Mouse (Mus musculus) gastrocnemius, postnatal 10 days (tissue): ENCODE measurements around the gene Apol6. TPM values are rescaled to one million over a fixed set of nuclear protein-coding genes. Genes with fewer than 3 reads are reported as not detected.

Experiments used
- DNase-seq: peaks from one replicate; pipeline ENCODE4 v3.0.0; 2021; ENCODE audit warnings: mixed read lengths
- long read RNA-seq, 2 experiments: library from polyadenylated mRNA; stranded (forward); transcript quantifications; one replicate each; pipeline ENCODE4 v2.0.0; 2021
- total RNA-seq, 2 experiments: library from RNA; stranded (reverse); gene quantifications; 2 replicates each; pipeline ENCODE4 v1.2.3; 2021

Apol6 gene
- 10 to 100 TPM; 15.0 to 18.9 TPM for total RNA-seq
- long read RNA-seq, experiment 1, partial matches to known transcripts = 2 of 14 reads
- long read RNA-seq, experiment 1, other reads (novel, unspliced or antisense) = 8 of 14 reads
- long read RNA-seq, experiment 2, partial matches to known transcripts = 5 of 16 reads
- long read RNA-seq, experiment 2, other reads (novel, unspliced or antisense) = 8 of 16 reads

DNA sequence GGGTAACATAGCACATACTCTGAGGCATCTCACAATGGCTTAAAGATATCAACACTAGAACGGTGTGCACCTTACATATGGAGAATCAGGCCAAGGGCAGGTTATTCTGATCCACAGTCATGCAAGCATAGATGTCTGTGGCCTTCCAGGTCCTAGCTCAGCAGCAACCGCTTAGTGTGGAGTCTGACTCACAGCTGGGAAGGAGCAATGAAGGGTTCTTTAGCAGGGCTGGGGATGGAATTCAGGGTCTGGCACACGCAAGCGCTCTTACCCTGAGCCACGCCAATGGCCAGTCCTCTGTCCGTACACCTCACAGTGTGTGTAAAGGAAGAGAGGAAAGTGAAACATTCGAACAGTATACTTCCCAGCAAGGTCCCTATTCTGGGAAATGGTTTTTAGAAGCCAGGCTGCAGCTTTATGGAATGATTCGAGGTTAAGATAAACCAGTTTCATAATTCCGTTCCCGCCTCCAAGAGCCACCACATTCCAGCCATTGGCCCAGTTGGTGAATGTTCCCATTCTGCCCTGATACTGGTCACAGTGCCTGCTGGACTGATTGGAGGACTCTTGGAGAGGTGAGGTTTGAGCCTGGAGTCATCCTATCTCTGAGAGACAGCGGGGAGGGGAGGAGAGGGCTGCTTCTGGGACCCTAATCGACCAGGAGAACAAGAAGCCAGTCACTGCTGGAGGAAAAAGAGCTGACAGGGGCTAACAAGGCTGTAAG, at the start of gene Apol6:
TSS of gene Apol6 (plus strand) at position 133 of the 724 bp plus-strand sequence.
- DNase-seq = no peak

- DNase-seq = no peak
Observed at GRCm38 (mm10) chr15:76998048-76998447, 46.5 kb upstream of the Apol6 start.

GRCm38 (mm10) chr15:76998878-76999588, 45.5 kb upstream of the Apol6 start:
- DNase-seq = peak; percentile 67

DNA sequence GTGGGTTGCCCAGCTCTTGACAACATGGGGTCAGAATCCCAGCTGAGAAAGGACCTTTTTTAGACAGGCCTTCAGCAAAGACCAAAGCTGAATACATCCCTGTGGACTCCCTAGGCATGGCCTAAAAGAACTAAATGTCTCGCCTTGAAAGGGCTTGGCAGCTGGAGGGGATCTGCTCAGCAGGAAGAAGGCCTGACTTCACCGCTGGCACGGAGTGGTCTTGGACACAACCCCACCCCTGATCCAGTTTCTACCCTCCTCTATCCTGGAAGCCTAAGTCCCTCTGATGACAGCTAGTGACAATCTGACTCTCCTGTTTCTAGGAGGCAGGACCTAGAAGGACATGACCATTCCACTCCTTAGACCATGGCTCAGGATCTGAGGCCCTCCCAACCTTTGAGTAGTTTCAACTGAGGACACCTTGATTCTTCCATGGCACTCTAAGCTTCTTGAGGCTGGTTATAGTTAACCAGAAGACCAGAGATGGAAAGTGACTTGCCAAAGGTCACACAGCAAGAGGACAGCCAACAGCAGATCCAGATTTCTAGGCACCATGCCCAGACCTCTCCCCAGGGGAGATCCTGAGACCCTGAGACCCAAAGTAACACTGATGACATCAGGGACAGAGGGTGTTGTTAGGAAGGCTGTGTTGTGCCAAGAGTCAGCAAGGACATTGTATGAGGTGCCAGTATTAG, 41.2 kb upstream of the Apol6 start:
- DNase-seq = peak; percentile 55

- peak; percentile 56 for DNase-seq
Observed at GRCm38 (mm10) chr15:77003868-77004215, 40.7 kb upstream of the Apol6 start.

DNA sequence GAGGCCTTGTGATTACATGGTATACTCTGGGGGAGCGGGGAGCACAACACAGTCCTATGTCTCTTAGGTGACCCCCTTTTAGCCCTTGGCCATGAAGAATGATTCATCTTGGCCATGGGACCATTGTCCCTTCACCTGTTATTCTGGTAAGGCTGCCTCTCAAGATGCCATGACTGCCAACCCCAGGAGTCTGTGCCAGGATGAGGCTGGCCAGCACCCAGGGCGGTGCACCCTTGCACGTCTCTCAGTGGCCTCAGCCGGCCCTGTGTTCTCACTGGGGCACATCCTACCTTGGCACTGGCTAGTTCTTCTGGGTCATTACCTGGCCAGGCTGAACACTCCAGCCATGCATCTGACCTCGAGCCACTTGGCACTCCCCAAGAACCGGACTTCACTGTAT, 35.7 kb upstream of the Apol6 start:
- DNase-seq = peak; percentile 45

DNA sequence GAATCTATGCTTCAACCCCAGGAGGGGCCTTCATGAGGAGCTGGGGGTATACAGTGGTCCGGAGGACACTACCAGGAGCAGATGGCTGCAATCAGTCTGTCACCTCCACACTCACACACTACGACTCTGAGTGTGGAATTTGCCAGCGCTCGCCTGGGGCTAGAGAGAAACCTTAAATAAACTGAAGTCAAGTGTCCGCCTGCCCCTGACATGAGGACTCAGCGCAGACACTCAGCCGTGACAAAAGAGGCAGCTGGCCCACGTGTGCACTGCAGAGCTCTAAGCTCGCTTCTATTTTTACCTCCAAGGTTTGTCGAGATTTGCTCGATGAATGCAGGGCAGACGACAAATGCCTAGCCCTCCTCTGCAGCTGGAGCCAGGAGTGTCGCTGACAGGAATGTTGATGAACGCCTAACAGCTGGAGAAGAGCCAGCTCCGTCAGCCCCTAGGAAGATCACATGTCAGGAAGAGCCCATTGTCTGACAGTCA, 30.7 kb upstream of the Apol6 start:
- peak; percentile 50 for DNase-seq

GRCm38 (mm10) chr15:77014431-77014830, 30.1 kb upstream of the Apol6 start:
- DNase-seq = no peak

- DNase-seq = peak; percentile 66
Observed at GRCm38 (mm10) chr15:77014985-77015384, 29.5 kb upstream of the Apol6 start.

- DNase-seq = no peak
Observed at GRCm38 (mm10) chr15:77016509-77016908, 28.0 kb upstream of the Apol6 start.

DNA sequence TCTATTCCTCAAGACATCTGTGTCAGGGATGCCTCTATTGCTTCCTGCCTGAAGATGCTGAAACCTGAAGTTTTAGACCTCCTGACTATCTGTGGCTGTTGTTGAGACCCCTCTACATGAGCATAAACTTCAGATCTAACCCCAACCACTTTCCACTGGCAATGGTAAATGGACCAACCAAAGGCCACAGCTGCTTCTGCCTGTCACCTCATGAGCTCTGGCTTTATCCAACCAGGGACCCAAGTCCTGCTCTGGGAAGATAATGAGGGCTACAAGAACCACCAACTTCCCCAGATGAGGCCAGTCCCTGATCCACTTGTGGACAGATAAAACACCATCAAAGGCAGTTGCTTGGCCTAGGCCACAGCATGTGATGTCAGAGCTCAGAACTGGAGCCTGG, 26.6 kb upstream of the Apol6 start:
- DNase-seq = no peak

- peak; percentile 49 for DNase-seq
Observed at GRCm38 (mm10) chr15:77018740-77019340, 25.7 kb upstream of the Apol6 start.

DNA sequence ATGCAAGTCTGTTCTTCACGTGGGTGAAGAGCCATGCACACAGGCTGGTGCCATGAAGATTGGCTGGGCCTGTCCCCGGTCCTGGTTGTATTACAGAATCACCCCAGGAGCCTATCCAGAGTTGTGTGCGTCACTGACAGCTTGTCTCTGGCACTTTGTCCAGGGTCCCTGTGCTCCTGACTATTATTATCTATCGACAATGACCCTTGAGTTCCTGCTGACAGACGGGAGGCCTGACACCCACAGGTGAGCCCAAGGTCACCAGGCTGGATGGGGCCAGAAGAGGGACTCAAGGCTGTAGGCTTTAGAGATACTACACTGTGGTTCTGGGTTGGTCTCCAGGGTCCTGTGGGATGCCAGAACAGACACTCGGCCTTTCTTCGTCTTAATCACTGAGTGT, 25.0 kb upstream of the Apol6 start:
- DNase-seq = no peak

DNA sequence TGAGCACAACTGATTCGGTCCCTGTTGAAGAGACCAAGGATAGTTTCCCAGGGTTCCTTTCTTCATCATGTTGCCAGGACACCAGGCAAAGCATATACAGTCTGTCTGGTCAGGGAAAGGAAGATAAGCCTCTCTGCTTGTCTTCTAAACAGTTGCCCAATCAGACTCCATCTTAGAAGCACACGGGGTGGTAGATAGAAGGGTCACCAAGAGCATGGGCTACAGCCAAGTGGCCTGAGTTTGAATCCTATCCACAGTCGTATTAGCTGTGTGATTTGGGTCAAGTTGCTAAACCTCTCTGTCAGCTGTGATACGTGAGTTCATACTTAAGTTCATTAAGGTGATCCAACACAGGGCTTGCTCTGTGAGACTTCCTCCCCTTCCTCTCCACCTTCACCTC, 24.4 kb upstream of the Apol6 start:
- DNase-seq = no peak

DNA sequence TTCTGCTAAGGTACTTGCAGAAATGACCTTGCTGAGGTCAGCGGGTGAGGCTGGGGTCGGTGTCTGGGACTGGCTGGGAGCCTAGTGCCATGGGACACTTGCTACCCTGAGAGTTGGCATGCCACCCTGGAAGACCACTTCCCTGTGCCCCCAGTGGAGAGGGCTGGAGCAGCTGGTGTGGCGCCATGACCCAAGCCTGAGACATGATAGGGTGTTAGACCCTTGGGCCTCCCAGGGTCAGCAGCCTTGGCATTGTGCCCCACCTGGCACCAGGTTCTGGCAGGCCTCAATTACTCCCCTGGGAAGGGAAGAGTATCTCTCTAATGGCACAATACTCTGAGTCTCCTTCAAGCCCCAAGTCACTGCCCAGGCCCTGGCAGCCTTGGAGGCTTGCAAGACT, 23.5 kb upstream of the Apol6 start:
- peak; percentile 61 for DNase-seq

DNA sequence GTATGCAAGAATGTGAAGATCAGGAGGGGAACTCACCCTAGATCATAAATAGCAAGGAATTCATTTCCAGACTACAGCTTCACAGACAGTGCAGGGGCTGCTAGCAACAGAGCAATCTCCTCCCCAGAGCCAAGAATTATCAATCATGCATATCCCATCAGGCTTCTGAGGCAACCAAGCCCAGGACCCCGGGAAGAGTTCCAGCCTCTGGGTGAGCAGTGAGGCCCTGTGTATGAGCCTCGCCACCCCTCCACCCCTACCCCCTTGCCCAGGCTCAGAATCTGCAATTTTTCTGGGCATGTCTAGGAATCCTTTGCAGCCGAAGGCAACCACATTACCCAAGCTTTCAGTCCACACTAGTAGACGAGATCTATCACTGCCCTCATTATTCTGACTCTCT, 22.7 kb upstream of the Apol6 start:
- DNase-seq = no peak

- no peak for DNase-seq
Observed at GRCm38 (mm10) chr15:77022401-77022957, 22.1 kb upstream of the Apol6 start.

- no peak for DNase-seq
Observed at GRCm38 (mm10) chr15:77025884-77026583, 18.5 kb upstream of the Apol6 start.

DNA sequence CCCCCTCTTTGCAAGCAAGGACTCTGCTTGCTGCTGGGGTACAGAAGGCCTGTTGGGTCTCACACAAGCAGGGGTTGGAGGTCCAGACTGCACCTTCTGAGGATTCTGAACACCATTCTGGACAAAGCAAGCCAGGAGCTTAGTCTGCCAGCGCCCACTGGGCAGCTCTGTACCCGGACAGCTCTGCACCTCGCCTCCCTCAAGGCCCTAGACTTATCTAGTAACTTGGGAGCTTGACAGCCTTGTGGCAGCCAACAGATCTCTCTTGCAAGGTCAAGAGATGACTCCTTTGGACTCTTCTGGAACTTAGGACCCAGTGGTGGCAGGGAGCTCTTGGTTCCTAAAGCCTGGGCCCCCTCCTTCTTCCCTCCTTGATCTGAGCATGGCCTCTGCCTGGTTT, 17.4 kb upstream of the Apol6 start:
- no peak for DNase-seq

DNA sequence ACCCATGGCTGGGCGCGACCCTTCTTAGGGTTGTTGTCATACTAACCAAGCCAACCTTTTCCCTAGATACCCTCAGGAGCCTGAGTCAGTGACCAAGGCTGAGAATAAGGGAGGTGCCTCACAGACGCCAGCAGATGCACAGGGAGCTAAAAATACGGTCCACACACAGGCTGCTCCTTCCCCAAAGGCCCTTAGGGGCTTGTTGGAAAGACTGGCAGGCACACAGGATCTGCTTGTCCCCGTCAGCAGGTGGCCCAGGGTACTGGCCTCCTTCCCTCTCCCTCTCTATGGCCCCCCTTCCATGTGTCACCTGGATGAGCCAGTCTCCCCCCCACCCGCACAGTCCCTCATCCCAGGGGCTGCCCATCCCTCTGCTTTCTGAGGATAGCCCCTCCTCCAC, 16.9 kb upstream of the Apol6 start:
- DNase-seq = no peak

DNA sequence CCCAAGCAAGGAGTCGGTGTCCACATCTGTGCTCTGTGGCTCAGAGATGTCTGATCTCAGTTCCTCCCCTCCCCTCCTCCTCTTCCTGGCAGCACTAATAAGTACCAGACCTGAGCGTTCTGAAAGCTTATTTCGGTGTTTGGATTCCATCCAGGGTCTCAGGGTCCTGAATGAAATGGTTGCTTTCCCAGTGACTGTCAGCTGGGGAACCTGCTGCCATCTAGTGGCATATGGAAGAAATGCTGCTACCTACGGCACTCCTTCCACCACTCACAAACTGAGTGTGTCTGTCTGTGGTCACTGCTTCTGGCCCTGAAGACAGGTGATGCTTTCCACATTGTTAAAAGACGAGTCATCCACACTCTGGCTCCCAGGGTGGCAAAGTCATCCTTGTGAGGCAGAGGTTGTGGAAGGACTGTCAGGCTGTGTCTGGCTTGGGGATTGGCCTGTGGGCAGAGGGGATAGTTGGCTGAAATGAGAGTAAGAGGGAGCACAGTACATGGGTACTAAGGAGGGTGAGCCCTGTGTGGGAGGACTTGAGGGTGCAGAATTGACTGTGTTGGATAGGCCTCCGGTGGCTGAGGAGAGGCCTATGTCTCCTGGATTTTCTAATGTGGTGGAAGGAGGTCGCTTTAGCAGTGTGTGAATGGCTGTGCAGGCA, 15.1 kb upstream of the Apol6 start:
- DNase-seq = peak; percentile 54
